Mouse (Mus musculus) C2C12 (cell line): ENCODE data around the gene Hdac7.

Experiments
- CEBPB ChIP-seq: IDR thresholded peaks from one replicate; pipeline ENCODE4 v1.6.1; 2011; ENCODE audit warnings: low read depth, mild to moderate bottlenecking, control low read depth, moderate library complexity
- CTCF ChIP-seq: IDR thresholded peaks from one replicate; pipeline ENCODE4 v1.5.1; 2011; ENCODE audit not compliant: control insufficient read depth, insufficient read depth, insufficient read length
- FOSL1 ChIP-seq: IDR thresholded peaks from one replicate; pipeline ENCODE4 v1.8.0; 2011; ENCODE audit warnings: mild to moderate bottlenecking, low read length; ENCODE audit not compliant: poor library complexity, insufficient read depth, severe bottlenecking
- MAX ChIP-seq: IDR thresholded peaks from one replicate; pipeline ENCODE4 v1.6.1; 2011; ENCODE audit warnings: mild to moderate bottlenecking, control low read depth
- MYOG ChIP-seq: IDR thresholded peaks from one replicate; pipeline ENCODE4 v1.6.1; 2011; ENCODE audit not compliant: control insufficient read depth, insufficient read length; ENCODE audit errors: extremely low read depth

DNA sequence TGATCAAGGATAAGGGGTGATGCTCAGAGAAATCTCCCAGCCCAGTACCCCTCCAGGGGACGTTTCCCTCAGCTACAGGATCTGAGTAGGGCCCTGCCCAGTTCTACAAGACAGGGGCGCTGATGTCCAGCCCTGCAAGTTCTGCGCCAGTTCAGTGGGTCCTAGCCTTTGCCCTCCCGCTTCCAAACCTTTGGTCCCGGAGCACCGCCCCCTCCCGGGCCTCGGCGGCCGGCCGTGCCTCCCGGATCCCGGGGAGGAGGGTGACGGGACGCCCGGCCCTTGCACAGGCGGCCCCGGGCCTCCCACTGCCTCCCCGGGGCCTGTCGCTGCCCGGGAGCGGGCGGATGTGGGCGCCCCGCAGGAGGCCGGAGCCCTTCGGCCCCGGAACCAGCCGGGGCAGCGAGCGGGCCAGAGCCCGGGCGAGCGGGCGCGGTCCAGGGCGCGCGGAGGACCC, 13.5 kb downstream of the Hdac7 start:
- TF ChIP-seq CTCF (no peak), MAX (no peak), CEBPB (no peak), FOSL1 (no peak), MYOG (no peak)
